Mouse (Mus musculus): Measurements from ENCODE around the gene Sp2. TPM values are rescaled to one million over a fixed set of nuclear protein-coding genes. Genes with fewer than 3 reads are reported as not detected.

The Sp2 gene
- polyA plus RNA-seq, 1 experiment from 2014 or later = 29.4 TPM

- Histone ChIP-seq H3K27ac (ENCODE audit: low read depth, low read length) (no peak overlapping the region), H3K4me2 (ENCODE audit: low read depth) (no peak overlapping the region), H3K4me1 (ENCODE audit: control insufficient read depth, insufficient read depth, low read length) (no peaks in the 10 kb centered on the region), H3K9me3 (ENCODE audit: control insufficient read depth, low read length) (no peaks in the 10 kb centered on the region), H3K36me3 (ENCODE audit: control insufficient read depth, insufficient read depth, low read length) (no peaks in the 10 kb centered on the region), H3K4me3 (ENCODE audit: low read depth, low read length) (no peak overlapping the region), H3K27me3 (ENCODE audit: control insufficient read depth, insufficient read depth, low read length) (peaks cover 6% of the 10 kb centered on the region; the same call in 1 of the 2 replicates), H3K9ac (ENCODE audit: low read length) (no peak overlapping the region)
- WGBS = 61% methylated on average over 8 of the region's 8 CpGs
- DNase-seq (ENCODE audit: low spot score) (no peak), ATAC-seq (ENCODE audit: insufficient read depth, low FRiP score, low TSS enrichment) (no peak)
These were observed 51.3 kb downstream of the Sp2 start for GRCm38 (mm10) chr11:96931327-96932062.

- Histone ChIP-seq H3K9ac (ENCODE audit: low read length) (peak overlapping the region; percentile 22; the same call in 1 of the 2 replicates), H3K36me3 (ENCODE audit: control insufficient read depth, insufficient read depth, low read length) (no peaks in the 10 kb centered on the region), H3K4me2 (ENCODE audit: low read depth) (no peak overlapping the region), H3K4me1 (ENCODE audit: control insufficient read depth, insufficient read depth, low read length) (no peaks in the 10 kb centered on the region), H3K4me3 (ENCODE audit: low read depth, low read length) (no peak overlapping the region), H3K27ac (ENCODE audit: low read depth, low read length) (no peak overlapping the region), H3K9me3 (ENCODE audit: control insufficient read depth, low read length) (no peaks in the 10 kb centered on the region), H3K27me3 (ENCODE audit: control insufficient read depth, insufficient read depth, low read length) (peaks cover 6% of the 10 kb centered on the region; the same call in 1 of the 2 replicates)
- WGBS = 68% methylated on average over 9 of the region's 9 CpGs
- no peak for DNase-seq (ENCODE audit: low spot score)
- ATAC-seq (ENCODE audit: insufficient read depth, low FRiP score, low TSS enrichment) = no peak
These were observed 52.9 kb downstream of the Sp2 start for GRCm38 (mm10) chr11:96929766-96930331.

DNA sequence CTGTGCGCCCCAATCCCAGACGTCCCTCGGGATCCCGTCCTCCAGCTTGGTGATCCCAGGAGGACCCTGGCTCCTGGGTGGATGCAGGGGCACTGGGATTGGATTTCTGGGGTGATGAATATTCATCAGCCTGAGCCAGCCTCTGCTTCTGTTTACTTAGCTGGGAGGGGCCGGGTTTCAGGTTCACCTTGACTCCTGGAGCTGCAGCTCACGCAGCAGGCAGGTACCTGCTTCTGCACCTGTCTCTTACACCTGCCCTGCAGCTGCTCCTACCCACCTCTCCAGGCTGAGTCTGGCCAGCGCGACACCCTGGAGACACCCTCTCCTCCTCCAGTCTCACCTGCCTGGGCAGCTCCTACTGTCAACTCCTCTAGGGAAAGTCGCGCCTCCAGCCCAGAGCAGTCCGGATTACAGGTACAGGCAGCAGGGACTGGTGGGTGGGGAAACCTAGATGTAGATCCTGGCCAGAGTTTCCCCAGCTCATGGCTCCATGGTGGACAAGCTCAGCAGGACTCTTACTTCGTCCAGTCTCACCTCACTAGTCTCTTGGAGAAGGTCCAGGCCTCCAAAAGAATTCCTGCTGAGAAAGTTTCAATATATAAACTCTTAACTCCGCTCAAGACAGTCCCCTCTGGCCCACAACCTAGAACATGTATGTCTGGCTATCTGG is 53.5 kb downstream of the Sp2 start:
- Histone ChIP-seq H3K27ac (ENCODE audit: low read depth, low read length) (no peak overlapping the region), H3K4me3 (ENCODE audit: low read depth, low read length) (no peak overlapping the region), H3K27me3 (ENCODE audit: control insufficient read depth, insufficient read depth, low read length) (peaks cover 6% of the 10 kb centered on the region; the same call in 1 of the 2 replicates), H3K4me2 (ENCODE audit: low read depth) (no peak overlapping the region), H3K9me3 (ENCODE audit: control insufficient read depth, low read length) (no peaks in the 10 kb centered on the region), H3K36me3 (ENCODE audit: control insufficient read depth, insufficient read depth, low read length) (no peaks in the 10 kb centered on the region), H3K4me1 (ENCODE audit: control insufficient read depth, insufficient read depth, low read length) (no peaks in the 10 kb centered on the region), H3K9ac (ENCODE audit: low read length) (peak overlapping the region; percentile 22; the same call in 1 of the 2 replicates)
- no peak for DNase-seq (ENCODE audit: low spot score)
- WGBS = 17% methylated on average over 13 of the region's 13 CpGs
- ATAC-seq (ENCODE audit: insufficient read depth, low FRiP score, low TSS enrichment) = no peak

DNA sequence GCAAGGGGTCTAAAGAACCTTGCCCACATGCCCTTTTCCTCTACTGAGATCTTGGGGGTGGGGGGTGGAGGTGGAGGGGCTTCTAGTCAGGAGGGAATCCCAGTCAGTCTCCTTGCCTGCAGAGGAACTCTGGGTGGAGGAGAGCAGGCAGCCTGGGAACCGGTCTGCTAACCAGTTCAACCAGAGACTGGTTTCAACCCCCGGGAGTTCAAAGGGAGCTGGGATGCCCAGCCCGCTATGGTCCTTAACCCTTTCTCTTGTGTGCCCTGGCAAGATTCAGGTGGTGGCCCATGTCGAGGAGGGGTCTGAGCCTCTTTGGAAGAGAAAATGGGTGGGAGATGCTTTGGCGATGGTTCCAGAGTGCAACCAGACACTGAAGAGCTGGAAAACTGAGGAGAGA is 54.1 kb downstream of the Sp2 start:
- H3K9me3 ChIP-seq (ENCODE audit: control insufficient read depth, low read length) = no peaks in the 10 kb centered on the region
- H3K4me2 ChIP-seq (ENCODE audit: low read depth) = no peak overlapping the region
- H3K4me3 ChIP-seq (ENCODE audit: low read depth, low read length) = no peak overlapping the region
- H3K36me3 ChIP-seq (ENCODE audit: control insufficient read depth, insufficient read depth, low read length) = no peaks in the 10 kb centered on the region
- H3K9ac ChIP-seq (ENCODE audit: low read length) = no peak overlapping the region
- H3K4me1 ChIP-seq (ENCODE audit: control insufficient read depth, insufficient read depth, low read length) = no peaks in the 10 kb centered on the region
- ATAC-seq (ENCODE audit: insufficient read depth, low FRiP score, low TSS enrichment) (no peak), DNase-seq (ENCODE audit: low spot score) (no peak)
- H3K27me3 ChIP-seq (ENCODE audit: control insufficient read depth, insufficient read depth, low read length) = peaks cover 6% of the 10 kb centered on the region; the same call in 1 of the 2 replicates
- 14% methylated on average over 5 of the region's 5 CpGs for WGBS
- H3K27ac ChIP-seq (ENCODE audit: low read depth, low read length) = no peak overlapping the region

- Histone ChIP-seq H3K9ac (ENCODE audit: low read length) (no peak within 1 kb of the TSS), H3K27ac (ENCODE audit: low read depth, low read length) (no peak within 1 kb of the TSS), H3K27me3 (ENCODE audit: control insufficient read depth, insufficient read depth, low read length) (peaks cover 6% of the 10 kb centered on the region; the same call in 1 of the 2 replicates), H3K4me1 (ENCODE audit: control insufficient read depth, insufficient read depth, low read length) (no peaks in the 10 kb centered on the region), H3K9me3 (ENCODE audit: control insufficient read depth, low read length) (no peaks in the 10 kb centered on the region), H3K4me2 (ENCODE audit: low read depth) (no peak within 1 kb of the TSS), H3K4me3 (ENCODE audit: low read depth, low read length) (no peak within 1 kb of the TSS), H3K36me3 (ENCODE audit: control insufficient read depth, insufficient read depth, low read length) (no peaks in the 10 kb centered on the region)
- ATAC-seq (ENCODE audit: insufficient read depth, low FRiP score, low TSS enrichment) (no peak), DNase-seq (ENCODE audit: low spot score) (no peak)
- 66% methylated on average over 2 of the region's 2 CpGs for WGBS
These were observed 54.7 kb downstream of the Sp2 start, which contains the start of gene Prr15l for GRCm38 (mm10) chr11:96928088-96928487. Prr15l (plus strand) TSS chr11:96928104.

- Histone ChIP-seq H3K36me3 (ENCODE audit: control insufficient read depth, insufficient read depth, low read length) (no peaks in the 10 kb centered on the region), H3K9ac (ENCODE audit: low read length) (no peak overlapping the region), H3K4me3 (ENCODE audit: low read depth, low read length) (no peak overlapping the region), H3K27ac (ENCODE audit: low read depth, low read length) (no peak overlapping the region), H3K9me3 (ENCODE audit: control insufficient read depth, low read length) (no peaks in the 10 kb centered on the region), H3K4me2 (ENCODE audit: low read depth) (no peak overlapping the region), H3K27me3 (ENCODE audit: control insufficient read depth, insufficient read depth, low read length) (peaks cover 6% of the 10 kb centered on the region; the same call in 1 of the 2 replicates), H3K4me1 (ENCODE audit: control insufficient read depth, insufficient read depth, low read length) (no peaks in the 10 kb centered on the region)
- 82% methylated on average over 5 of the region's 5 CpGs for WGBS
- ATAC-seq (ENCODE audit: insufficient read depth, low FRiP score, low TSS enrichment) (no peak), DNase-seq (ENCODE audit: low spot score) (no peak)
These were observed 56.2 kb downstream of the Sp2 start for GRCm38 (mm10) chr11:96926587-96926986.

DNA sequence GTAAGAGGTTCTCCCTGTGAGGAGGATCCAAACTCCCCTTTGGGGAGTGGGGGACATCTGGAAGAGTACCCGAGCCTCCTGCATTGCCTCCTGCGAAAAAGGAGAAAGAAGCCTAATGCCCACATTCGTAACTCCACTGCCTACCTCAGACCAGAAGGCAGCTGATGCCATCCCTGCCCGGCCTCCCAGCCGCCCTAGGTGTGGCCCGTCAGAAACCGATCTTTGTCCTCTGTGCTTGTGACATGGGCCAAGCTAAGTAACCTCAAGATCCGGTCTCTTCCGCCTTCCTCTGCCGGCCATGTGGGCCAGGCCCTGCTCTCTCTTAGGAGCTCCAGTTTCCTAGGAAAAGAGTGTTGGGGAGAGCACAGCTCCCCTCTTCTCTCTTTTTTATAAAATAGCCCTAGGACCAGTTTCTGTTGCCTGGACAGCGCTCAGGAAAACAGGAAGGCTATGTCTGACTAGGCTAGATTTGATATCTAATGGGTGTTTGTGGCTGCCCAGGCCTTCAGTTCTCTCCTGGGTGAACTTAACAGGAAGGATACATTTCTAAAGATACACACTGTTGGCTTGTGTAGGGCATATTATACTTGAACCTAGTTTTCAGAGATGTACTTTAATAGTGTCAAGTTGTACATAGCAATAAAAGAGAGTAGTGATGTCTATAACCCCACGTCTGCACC is 57.1 kb downstream of the Sp2 start:
- no peaks in the 10 kb centered on the region for H3K36me3 ChIP-seq (ENCODE audit: control insufficient read depth, insufficient read depth, low read length)
- DNase-seq (ENCODE audit: low spot score) = no peak
- H3K27ac ChIP-seq (ENCODE audit: low read depth, low read length) = no peak overlapping the region
- H3K4me1 ChIP-seq (ENCODE audit: control insufficient read depth, insufficient read depth, low read length) = no peaks in the 10 kb centered on the region
- ATAC-seq (ENCODE audit: insufficient read depth, low FRiP score, low TSS enrichment) = no peak
- H3K4me2 ChIP-seq (ENCODE audit: low read depth) = no peak overlapping the region
- no peaks in the 10 kb centered on the region for H3K9me3 ChIP-seq (ENCODE audit: control insufficient read depth, low read length)
- peaks cover 6% of the 10 kb centered on the region; the same call in 1 of the 2 replicates for H3K27me3 ChIP-seq (ENCODE audit: control insufficient read depth, insufficient read depth, low read length)
- 90% methylated on average over 12 of the region's 12 CpGs for WGBS
- H3K9ac ChIP-seq (ENCODE audit: low read length) = no peak overlapping the region
- no peak overlapping the region for H3K4me3 ChIP-seq (ENCODE audit: low read depth, low read length)

DNA sequence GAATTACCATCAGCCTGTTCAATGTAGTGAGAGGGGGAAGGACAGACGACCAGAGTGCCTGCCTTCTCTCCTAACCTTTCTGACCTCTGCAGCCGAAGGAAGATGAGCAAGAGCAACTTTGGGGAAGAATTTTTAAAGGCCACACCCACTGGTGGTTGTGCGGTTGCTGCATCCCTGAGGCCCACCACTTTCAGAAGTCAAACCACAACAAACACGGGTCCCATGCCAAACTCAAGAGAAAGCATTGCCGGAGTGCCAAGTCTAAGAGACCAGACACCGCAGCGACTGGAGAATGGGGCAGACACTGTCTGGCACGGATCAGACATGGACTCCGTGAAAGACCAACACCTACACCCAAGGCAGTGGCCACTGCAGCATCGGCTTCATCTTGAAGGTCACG is 57.9 kb downstream of the Sp2 start:
- no peak overlapping the region for H3K9ac ChIP-seq (ENCODE audit: low read length)
- 80% methylated on average over 11 of the region's 11 CpGs for WGBS
- H3K27me3 ChIP-seq (ENCODE audit: control insufficient read depth, insufficient read depth, low read length) = peaks cover 6% of the 10 kb centered on the region; the same call in 1 of the 2 replicates
- H3K4me2 ChIP-seq (ENCODE audit: low read depth) = no peak overlapping the region
- no peak overlapping the region for H3K27ac ChIP-seq (ENCODE audit: low read depth, low read length)
- H3K9me3 ChIP-seq (ENCODE audit: control insufficient read depth, low read length) = no peaks in the 10 kb centered on the region
- DNase-seq (ENCODE audit: low spot score) (no peak), ATAC-seq (ENCODE audit: insufficient read depth, low FRiP score, low TSS enrichment) (no peak)
- no peaks in the 10 kb centered on the region for H3K4me1 ChIP-seq (ENCODE audit: control insufficient read depth, insufficient read depth, low read length)
- H3K4me3 ChIP-seq (ENCODE audit: low read depth, low read length) = no peak overlapping the region
- H3K36me3 ChIP-seq (ENCODE audit: control insufficient read depth, insufficient read depth, low read length) = no peaks in the 10 kb centered on the region
